Mouse (Mus musculus) embryonic facial prominence, embryonic 12.5 days (tissue): ENCODE data around the gene St3gal6. TPM values are rescaled to one million over a fixed set of nuclear protein-coding genes. Genes with fewer than 3 reads are reported as not detected.

Experiments used
- ATAC-seq: fragments of 200-750 bp; cut with Nextera tagmentation; 2 replicates; pipeline ENCODE4 v1.8.0; 2017; ENCODE audit not compliant: insufficient number of reproducible peaks, insufficient read depth, low FRiP score, low TSS enrichment
- H3K27ac ChIP-seq: fragments of 300-500 bp; sonication (generic); 2 replicates; pipeline ENCODE4 v1.5.1; 2016; ENCODE audit warnings: mild to moderate bottlenecking
- H3K27me3 ChIP-seq: fragments of 300-500 bp; sonication (generic); 2 replicates; pipeline ENCODE4 v1.6.1; 2016; ENCODE audit warnings: mild to moderate bottlenecking, moderate library complexity
- H3K36me3 ChIP-seq: fragments of 300-500 bp; sonication (generic); 2 replicates; pipeline ENCODE4 v1.6.1; 2016; ENCODE audit warnings: mild to moderate bottlenecking
- H3K4me1 ChIP-seq: fragments of 300-500 bp; sonication (generic); 2 replicates; pipeline ENCODE4 v1.6.1; 2016
- H3K4me2 ChIP-seq: fragments of 300-500 bp; sonication (generic); replicated peaks from 2 replicates; pipeline ENCODE4 v1.6.1; 2016; ENCODE audit warnings: mild to moderate bottlenecking, moderate library complexity
- H3K4me3 ChIP-seq: fragments of 300-500 bp; sonication (generic); 2 replicates; pipeline ENCODE4 v1.5.1; 2016; ENCODE audit warnings: mild to moderate bottlenecking
- H3K9ac ChIP-seq: fragments of 300-500 bp; sonication (generic); 2 replicates; pipeline ENCODE4 v1.6.1; 2016; ENCODE audit warnings: mild to moderate bottlenecking, moderate library complexity
- H3K9me3 ChIP-seq: fragments of 300-500 bp; sonication (generic); 2 replicates; pipeline ENCODE4 v1.6.1; 2016; ENCODE audit warnings: mild to moderate bottlenecking, moderate library complexity
- WGBS: fragments of 180-500 bp; shearing (Covaris S2); methylation state at CpG from one replicate; pipeline ENCODE4 v1.1.7; 2016; 5-methylcytosine and 5-hydroxymethylcytosine counted together
- polyA plus RNA-seq: library from polyadenylated mRNA; unstranded; fragments of >200 nt; fragmentation: Nextera tagmentation; extraction: Ambion mirVana; gene quantifications from 2 replicates; pipeline ENCODE4 v1.2.1, GENCODE M21; 2016

The St3gal6 gene
- polyA plus RNA-seq, 1 experiment from 2014 or later, result 10.2 TPM

DNA sequence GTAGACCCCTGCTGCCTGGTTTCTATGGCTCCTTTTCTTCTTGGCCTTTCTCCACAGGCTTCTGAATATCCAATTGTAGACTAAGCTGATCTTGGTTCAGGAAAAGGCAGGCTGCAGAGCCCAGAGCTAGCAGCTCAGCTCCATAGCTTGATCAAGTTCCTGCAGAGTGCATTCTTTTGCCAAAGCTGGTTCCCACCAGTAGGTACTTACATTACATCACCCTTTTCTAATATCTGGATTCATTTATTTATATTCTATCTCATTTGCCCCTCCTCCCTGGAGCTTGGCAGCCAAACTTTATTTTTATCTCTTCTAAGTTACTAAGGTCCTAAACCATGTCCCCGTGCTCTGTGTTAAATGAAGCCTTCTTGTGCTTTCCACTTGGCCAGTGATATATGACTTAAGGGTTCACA, 24.9 kb downstream of the St3gal6 start:
- no peak overlapping the region for H3K4me2 ChIP-seq
- no peak overlapping the region for H3K9ac ChIP-seq
- ATAC-seq, result no peak
- H3K4me1 ChIP-seq, result no peaks in the 10 kb centered on the region
- H3K4me3 ChIP-seq, result no peak overlapping the region
- no peak overlapping the region for H3K27ac ChIP-seq
- no peaks in the 10 kb centered on the region for H3K9me3 ChIP-seq
- 87% methylated on average over 1 of the region's 1 CpGs for WGBS
- no peaks in the 10 kb centered on the region for H3K36me3 ChIP-seq
- H3K27me3 ChIP-seq, result no peaks in the 10 kb centered on the region

- Histone ChIP-seq H3K4me2 (no peak overlapping the region), H3K27ac (no peak overlapping the region)
- 83% methylated on average over 9 of the region's 9 CpGs for WGBS
Measured at GRCm38 (mm10) chr16:58497886-58498713, 25.9 kb downstream of the St3gal6 start.

GRCm38 (mm10) chr16:58496791-58497190, 27.3 kb downstream of the St3gal6 start:
- Histone ChIP-seq H3K9ac (no peak overlapping the region), H3K27me3 (no peaks in the 10 kb centered on the region), H3K4me1 (no peaks in the 10 kb centered on the region), H3K36me3 (no peaks in the 10 kb centered on the region), H3K9me3 (no peaks in the 10 kb centered on the region), H3K27ac (no peak overlapping the region; the same call in 1 of the 2 replicates), H3K4me3 (no peak overlapping the region), H3K4me2 (no peak overlapping the region)
- ATAC-seq, result no peak

More at GRCm38 (mm10) chr16:58497886-58498713, 25.9 kb downstream of the St3gal6 start:
- Histone ChIP-seq H3K4me1 (no peaks in the 10 kb centered on the region), H3K9ac (no peak overlapping the region), H3K4me3 (no peak overlapping the region), H3K36me3 (no peaks in the 10 kb centered on the region), H3K27me3 (no peaks in the 10 kb centered on the region), H3K9me3 (no peaks in the 10 kb centered on the region)
- no peak for ATAC-seq

GRCm38 (mm10) chr16:58487861-58488260, 36.2 kb downstream of the St3gal6 start:
- no peak overlapping the region for H3K27ac ChIP-seq
- H3K9me3 ChIP-seq, result no peaks in the 10 kb centered on the region
- H3K36me3 ChIP-seq, result peaks cover 7% of the 10 kb centered on the region; the same call in 1 of the 2 replicates
- H3K4me2 ChIP-seq, result no peak overlapping the region
- ATAC-seq, result no peak
- no peak overlapping the region for H3K4me3 ChIP-seq
- H3K27me3 ChIP-seq, result no peaks in the 10 kb centered on the region
- H3K4me1 ChIP-seq, result no peaks in the 10 kb centered on the region
- 82% methylated on average over 6 of the region's 6 CpGs for WGBS
- H3K9ac ChIP-seq, result no peak overlapping the region

DNA sequence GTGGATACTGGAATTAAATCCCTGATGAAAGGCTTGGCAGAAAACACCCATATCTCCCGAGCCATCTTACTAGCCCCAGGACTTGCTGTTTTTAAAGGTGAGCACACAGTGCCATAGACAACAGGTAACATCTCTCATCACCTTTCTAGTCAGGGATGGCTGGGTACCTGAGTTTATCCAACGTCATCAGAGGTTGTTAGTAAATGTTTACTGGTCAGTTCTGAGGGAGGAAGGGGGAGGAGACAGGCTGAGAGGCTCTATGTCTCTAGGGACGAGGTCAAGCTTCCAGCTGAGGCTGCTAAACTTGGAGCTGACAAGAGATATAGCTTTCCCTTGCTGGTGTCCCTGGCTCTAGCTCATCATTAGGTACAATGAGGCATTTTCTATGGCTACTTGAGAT, 41.7 kb downstream of the St3gal6 start:
- no peak overlapping the region for H3K27ac ChIP-seq
- no peaks in the 10 kb centered on the region; the same call in 1 of the 2 replicates for H3K9me3 ChIP-seq
- ATAC-seq, result no peak
- H3K4me2 ChIP-seq, result no peak overlapping the region
- WGBS, result 50% methylated on average over 3 of the region's 3 CpGs
- H3K4me3 ChIP-seq, result no peak overlapping the region
- H3K36me3 ChIP-seq, result 0 out of 2 replicates have a peak, but pooled peaks cover 5% of the 10 kb centered on the region
- no peak overlapping the region for H3K9ac ChIP-seq
- H3K4me1 ChIP-seq, result no peaks in the 10 kb centered on the region
- H3K27me3 ChIP-seq, result no peaks in the 10 kb centered on the region

DNA sequence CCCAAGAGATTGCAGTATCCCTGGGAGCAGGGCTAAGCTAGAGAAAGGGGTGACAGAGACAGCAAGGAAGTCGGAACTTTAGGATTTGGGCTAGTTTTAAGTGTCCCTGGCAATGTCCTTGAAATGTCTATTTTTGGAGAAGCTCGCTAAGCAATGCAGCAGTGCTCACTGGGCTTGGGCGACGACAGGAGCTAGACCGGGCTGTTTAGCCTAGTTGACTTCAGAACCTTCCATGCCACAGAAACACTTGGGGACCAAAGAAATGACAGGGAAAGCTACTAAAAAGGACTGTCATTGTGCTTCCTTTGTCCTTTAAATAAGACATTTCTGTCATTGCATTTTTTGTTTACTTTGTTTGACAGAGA, 42.2 kb downstream of the St3gal6 start:
- Histone ChIP-seq H3K4me3 (no peak overlapping the region), H3K9ac (no peak overlapping the region)
- 81% methylated on average over 5 of the region's 5 CpGs for WGBS

DNA sequence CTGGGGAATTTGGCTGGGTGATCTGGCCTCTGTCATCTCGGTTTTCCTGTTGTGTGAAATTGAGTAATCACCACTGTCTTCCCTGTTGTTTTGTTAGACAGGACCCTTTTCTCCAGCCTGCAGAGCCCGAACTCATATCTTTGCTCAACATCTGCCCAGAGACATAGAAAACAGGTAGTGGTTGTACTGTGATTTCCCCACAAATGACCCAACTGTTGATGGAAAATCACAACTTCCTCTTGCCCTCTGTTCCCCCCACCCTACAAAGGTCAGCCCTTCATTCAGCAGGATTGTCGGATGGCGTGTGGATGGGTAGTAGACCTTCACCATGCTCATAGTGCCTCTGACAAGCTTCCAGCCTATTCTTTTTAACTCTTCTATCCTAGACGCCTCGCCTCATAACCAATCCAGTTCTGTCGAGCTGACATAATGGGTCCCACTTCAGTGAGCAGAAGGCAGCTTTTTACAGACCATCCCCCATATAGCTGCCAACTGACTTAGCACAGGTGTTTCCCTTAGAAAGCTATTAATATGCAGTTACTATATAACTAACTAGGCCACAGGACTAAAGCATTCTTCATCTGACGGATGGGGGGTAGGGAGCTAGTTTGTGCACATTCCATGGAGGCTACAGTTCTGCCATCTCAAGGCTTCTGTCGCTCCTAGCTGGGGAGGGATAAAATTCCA, 42.7 kb downstream of the St3gal6 start:
- no peaks in the 10 kb centered on the region for H3K27me3 ChIP-seq
- H3K9me3 ChIP-seq, result no peaks in the 10 kb centered on the region; the same call in 1 of the 2 replicates
- no peak overlapping the region for H3K27ac ChIP-seq
- no peak overlapping the region for H3K4me2 ChIP-seq
- H3K36me3 ChIP-seq, result 0 out of 2 replicates have a peak, but pooled peaks cover 5% of the 10 kb centered on the region
- H3K4me3 ChIP-seq, result no peak overlapping the region
- no peaks in the 10 kb centered on the region for H3K4me1 ChIP-seq
- 80% methylated on average over 9 of the region's 9 CpGs for WGBS
- H3K9ac ChIP-seq, result no peak overlapping the region
- ATAC-seq, result no peak

More for the DNA sequence above, 42.2 kb downstream of the St3gal6 start:
- Histone ChIP-seq H3K27me3 (no peaks in the 10 kb centered on the region), H3K27ac (no peak overlapping the region), H3K4me2 (no peak overlapping the region), H3K36me3 (0 out of 2 replicates have a peak, but pooled peaks cover 5% of the 10 kb centered on the region), H3K4me1 (no peaks in the 10 kb centered on the region), H3K9me3 (no peaks in the 10 kb centered on the region; the same call in 1 of the 2 replicates)
- ATAC-seq, result no peak

GRCm38 (mm10) chr16:58479898-58480448, 44.1 kb downstream of the St3gal6 start:
- H3K4me2 ChIP-seq, result no peak overlapping the region
- no peak overlapping the region for H3K9ac ChIP-seq
- H3K27ac ChIP-seq, result no peak overlapping the region
- ATAC-seq, result no peak
- no peaks in the 10 kb centered on the region for H3K27me3 ChIP-seq
- no peak overlapping the region for H3K4me3 ChIP-seq
- no peaks in the 10 kb centered on the region for H3K4me1 ChIP-seq
- WGBS, result 88% methylated on average over 4 of the region's 4 CpGs
- H3K9me3 ChIP-seq, result no peaks in the 10 kb centered on the region; the same call in 1 of the 2 replicates
- 0 out of 2 replicates have a peak, but pooled peaks cover 5% of the 10 kb centered on the region for H3K36me3 ChIP-seq

DNA sequence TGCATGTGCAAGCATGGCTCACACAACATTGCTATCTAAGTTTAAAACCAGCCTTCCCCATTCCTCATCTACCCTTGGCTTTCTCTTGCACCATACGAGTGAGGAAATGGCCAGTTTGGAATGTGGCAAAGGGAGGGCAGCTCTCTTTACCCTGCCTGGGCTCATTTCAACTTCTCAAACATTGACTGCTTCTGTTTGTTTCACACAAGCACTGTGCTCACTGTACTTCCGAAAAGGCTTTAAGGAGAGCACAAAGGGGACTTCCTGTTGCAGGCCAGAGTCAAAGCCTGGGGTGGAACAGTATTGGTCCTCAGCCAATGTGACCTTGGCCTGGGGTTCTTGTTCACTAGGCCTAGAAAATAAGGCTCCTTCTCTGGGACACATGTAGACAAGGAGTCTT, 47.7 kb downstream of the St3gal6 start:
- no peaks in the 10 kb centered on the region; the same call in 1 of the 2 replicates for H3K9me3 ChIP-seq
- H3K27me3 ChIP-seq, result no peaks in the 10 kb centered on the region
- H3K4me3 ChIP-seq, result no peak overlapping the region
- whole genome bisulfite sequencing, result 79% methylated on average over 2 of the region's 2 CpGs
- no peak for ATAC-seq
- 0 out of 2 replicates have a peak, but pooled peaks cover 12% of the 10 kb centered on the region for H3K36me3 ChIP-seq
- H3K9ac ChIP-seq, result no peak overlapping the region
- H3K4me2 ChIP-seq, result no peak overlapping the region
- H3K27ac ChIP-seq, result no peak overlapping the region
- no peaks in the 10 kb centered on the region for H3K4me1 ChIP-seq

DNA sequence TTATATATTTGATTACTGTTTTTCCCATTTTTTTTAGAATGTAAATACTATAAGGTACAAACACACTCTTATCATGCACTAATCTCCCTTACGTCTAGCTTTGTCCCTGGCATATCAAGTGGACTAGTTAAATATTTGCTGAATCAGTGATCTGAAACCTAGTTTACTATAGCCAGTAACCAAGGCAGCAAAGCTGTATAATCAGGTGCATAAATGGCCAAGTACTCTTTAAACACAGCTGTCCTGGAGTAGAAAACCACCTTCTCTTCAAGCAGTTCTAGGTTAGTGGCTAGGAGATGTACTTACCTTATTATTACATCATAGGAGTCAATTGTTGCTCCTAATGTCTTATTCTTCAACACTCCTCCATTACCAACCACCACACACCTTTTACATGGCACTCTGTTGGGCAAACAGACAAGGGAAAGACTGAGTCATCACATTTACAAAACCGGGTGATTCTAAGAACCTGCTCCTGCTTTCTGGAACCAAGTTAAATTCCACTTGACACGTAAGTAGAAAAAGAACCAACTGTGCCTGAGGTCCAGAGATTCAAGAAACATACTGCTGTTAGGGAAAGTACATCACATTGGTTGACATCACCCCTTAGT, 48.4 kb downstream of the St3gal6 start:
- Histone ChIP-seq H3K4me2 (no peak overlapping the region), H3K27me3 (no peaks in the 10 kb centered on the region), H3K9me3 (no peaks in the 10 kb centered on the region; the same call in 1 of the 2 replicates), H3K9ac (no peak overlapping the region), H3K4me1 (no peaks in the 10 kb centered on the region), H3K4me3 (no peak overlapping the region), H3K27ac (no peak overlapping the region), H3K36me3 (0 out of 2 replicates have a peak, but pooled peaks cover 12% of the 10 kb centered on the region)
- no peak for ATAC-seq
- 91% methylated on average over 3 of the region's 3 CpGs for WGBS

DNA sequence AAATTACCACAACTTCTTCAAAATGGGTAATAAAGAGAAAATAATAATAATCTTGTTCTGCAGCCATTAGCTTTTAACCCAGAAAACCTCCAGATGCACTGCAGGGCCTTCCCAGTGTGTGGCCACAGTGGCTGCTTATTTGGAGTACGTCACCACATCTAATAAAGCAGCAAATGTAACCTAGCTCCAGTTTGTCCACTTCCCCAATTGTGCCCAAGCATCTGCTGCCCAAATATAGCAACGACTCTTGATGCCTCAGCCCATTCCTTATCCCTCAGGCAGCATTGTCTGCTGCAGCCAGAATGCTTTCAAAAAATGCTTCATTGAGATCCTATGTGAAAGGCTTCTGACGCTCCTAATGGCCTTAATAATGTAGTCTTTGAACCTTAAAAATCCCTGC, 49.2 kb downstream of the St3gal6 start:
- H3K36me3 ChIP-seq, result 0 out of 2 replicates have a peak, but pooled peaks cover 12% of the 10 kb centered on the region

More for the DNA sequence above, 49.2 kb downstream of the St3gal6 start:
- ATAC-seq, result no peak
- H3K4me2 ChIP-seq, result no peak overlapping the region
- no peaks in the 10 kb centered on the region; the same call in 1 of the 2 replicates for H3K9me3 ChIP-seq
- WGBS, result 68% methylated on average over 3 of the region's 3 CpGs
- no peaks in the 10 kb centered on the region for H3K27me3 ChIP-seq
- H3K4me1 ChIP-seq, result no peaks in the 10 kb centered on the region
- H3K27ac ChIP-seq, result no peak overlapping the region
- H3K9ac ChIP-seq, result no peak overlapping the region
- H3K4me3 ChIP-seq, result no peak overlapping the region
